Mouse (Mus musculus): ENCODE results near the gene Tnfsf18. TPM values are rescaled to one million over a fixed set of nuclear protein-coding genes. Genes with fewer than 3 reads are reported as not detected.

Tnfsf18 gene
- total RNA-seq, 2 experiments from 2014 or later: not detected

Other genes with a start within 250 kb of the Tnfsf18 start
- 100 to 1,000 TPM; 321 to 335 TPM for gene Prdx6, start 243.4 kb upstream of the Tnfsf18 start, total RNA-seq (2021)
- not detected for gene Tnfsf4, start 99.2 kb upstream of the Tnfsf18 start, total RNA-seq (2021)